Mouse (Mus musculus): ENCODE measurements around the gene AI481877.

DNA sequence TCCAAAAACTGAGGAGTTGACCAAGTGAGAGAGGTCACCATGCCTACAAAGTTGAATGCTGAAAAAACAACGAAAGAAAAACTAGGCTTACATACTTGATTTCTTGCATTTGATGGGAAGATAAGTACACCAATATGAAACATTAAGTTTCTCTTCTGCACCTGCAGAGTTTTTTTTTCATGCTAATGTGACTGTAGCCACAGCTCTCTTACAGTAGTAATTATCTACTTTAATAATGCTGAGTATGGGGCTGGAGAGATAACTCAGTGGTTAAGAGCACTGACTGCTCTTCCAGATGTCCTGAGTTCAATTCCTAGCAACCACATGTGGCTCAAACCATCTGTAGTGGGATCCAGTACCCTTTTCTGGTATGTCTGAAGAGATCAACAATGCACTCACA is 13.7 kb downstream of the AI481877 start:
- TF ChIP-seq EP300 (IDR thresholded peaks at IDR 0.05; ENCODE audit: low read depth): no peak
- no peak for TF ChIP-seq CTCF (IDR thresholded peaks at IDR 0.05; ENCODE audit: low read depth)
